Mouse (Mus musculus) bone marrow macrophage, adult 2 months (primary cell): ENCODE data around the gene 6030452D12Rik.

ENCODE experiments used
- CTCF ChIP-seq: IDR thresholded peaks from 2 replicates; pipeline ENCODE4 v1.5.1; 2012; ENCODE audit warnings: low read depth, mild to moderate bottlenecking, low read length, moderate library complexity
- POLR2A ChIP-seq: IDR thresholded peaks from 2 replicates; pipeline ENCODE4 v1.6.1; 2012; ENCODE audit warnings: mild to moderate bottlenecking, low read depth, low read length, borderline replicate concordance

- TF ChIP-seq POLR2A (no peak), CTCF (no peak)
Measured at GRCm38 (mm10) chr8:106505328-106505965, 5.1 kb downstream of the 6030452D12Rik start.
